Mouse (Mus musculus): ENCODE measurements around the gene Wdr76. TPM values are rescaled to one million over a fixed set of nuclear protein-coding genes. Genes with fewer than 3 reads are reported as not detected.

The Wdr76 gene
- polyA plus RNA-seq, 1 experiment from 2014 or later, result 10.5 TPM

GRCm38 (mm10) chr2:121583468-121584116 is 77.1 kb downstream of the Wdr76 start:
- no peak for ATAC-seq (ENCODE audit: insufficient read depth, low FRiP score, low TSS enrichment)
- WGBS, result 72% methylated on average over 13 of the region's 13 CpGs
- H3K4me3 ChIP-seq (ENCODE audit: low read depth, low read length), result no peak overlapping the region

GRCm38 (mm10) chr2:121584705-121585104 is 78.2 kb downstream of the Wdr76 start:
- DNase-seq (ENCODE audit: low spot score) (no peak), ATAC-seq (ENCODE audit: insufficient read depth, low FRiP score, low TSS enrichment) (no peak)
- WGBS, result 71% methylated on average over 5 of the region's 5 CpGs
- Histone ChIP-seq H3K9ac (ENCODE audit: low read length) (no peak overlapping the region), H3K4me3 (ENCODE audit: low read depth, low read length) (no peak overlapping the region), H3K9me3 (ENCODE audit: control insufficient read depth, low read length) (no peaks in the 10 kb centered on the region), H3K27me3 (ENCODE audit: control insufficient read depth, insufficient read depth, low read length) (no peaks in the 10 kb centered on the region), H3K4me2 (ENCODE audit: low read depth) (no peak overlapping the region), H3K4me1 (ENCODE audit: control insufficient read depth, insufficient read depth, low read length) (peaks cover 6% of the 10 kb centered on the region), H3K36me3 (ENCODE audit: control insufficient read depth, insufficient read depth, low read length) (no peaks in the 10 kb centered on the region), H3K27ac (ENCODE audit: low read depth, low read length) (no peak overlapping the region)

More at GRCm38 (mm10) chr2:121583468-121584116, 77.1 kb downstream of the Wdr76 start:
- Histone ChIP-seq H3K9me3 (ENCODE audit: control insufficient read depth, low read length) (no peaks in the 10 kb centered on the region), H3K36me3 (ENCODE audit: control insufficient read depth, insufficient read depth, low read length) (no peaks in the 10 kb centered on the region), H3K27ac (ENCODE audit: low read depth, low read length) (no peak overlapping the region), H3K9ac (ENCODE audit: low read length) (no peak overlapping the region), H3K4me2 (ENCODE audit: low read depth) (no peak overlapping the region), H3K4me1 (ENCODE audit: control insufficient read depth, insufficient read depth, low read length) (peaks cover 3% of the 10 kb centered on the region), H3K27me3 (ENCODE audit: control insufficient read depth, insufficient read depth, low read length) (no peaks in the 10 kb centered on the region)
- no peak for DNase-seq (ENCODE audit: low spot score)

GRCm38 (mm10) chr2:121587523-121588308 is 81.2 kb downstream of the Wdr76 start:
- 36% methylated on average over 12 of the region's 12 CpGs for WGBS
- DNase-seq (ENCODE audit: low spot score) (no peak), ATAC-seq (ENCODE audit: insufficient read depth, low FRiP score, low TSS enrichment) (no peak)
- H3K4me1 ChIP-seq (ENCODE audit: control insufficient read depth, insufficient read depth, low read length), result peaks cover 6% of the 10 kb centered on the region
- no peaks in the 10 kb centered on the region for H3K9me3 ChIP-seq (ENCODE audit: control insufficient read depth, low read length)
- no peaks in the 10 kb centered on the region for H3K27me3 ChIP-seq (ENCODE audit: control insufficient read depth, insufficient read depth, low read length)
- H3K4me3 ChIP-seq (ENCODE audit: low read depth, low read length), result no peak overlapping the region
- H3K36me3 ChIP-seq (ENCODE audit: control insufficient read depth, insufficient read depth, low read length), result no peaks in the 10 kb centered on the region
- H3K9ac ChIP-seq (ENCODE audit: low read length), result no peak overlapping the region
- no peak overlapping the region for H3K27ac ChIP-seq (ENCODE audit: low read depth, low read length)
- no peak overlapping the region for H3K4me2 ChIP-seq (ENCODE audit: low read depth)

- DNase-seq (ENCODE audit: low spot score) (no peak), ATAC-seq (ENCODE audit: insufficient read depth, low FRiP score, low TSS enrichment) (no peak)
- Histone ChIP-seq H3K36me3 (ENCODE audit: control insufficient read depth, insufficient read depth, low read length) (no peaks in the 10 kb centered on the region), H3K4me3 (ENCODE audit: low read depth, low read length) (no peak overlapping the region), H3K9ac (ENCODE audit: low read length) (no peak overlapping the region), H3K4me2 (ENCODE audit: low read depth) (no peak overlapping the region), H3K4me1 (ENCODE audit: control insufficient read depth, insufficient read depth, low read length) (peaks cover 6% of the 10 kb centered on the region), H3K9me3 (ENCODE audit: control insufficient read depth, low read length) (no peaks in the 10 kb centered on the region), H3K27ac (ENCODE audit: low read depth, low read length) (no peak overlapping the region), H3K27me3 (ENCODE audit: control insufficient read depth, insufficient read depth, low read length) (no peaks in the 10 kb centered on the region)
- 44% methylated on average over 4 of the region's 4 CpGs for WGBS
Observed at GRCm38 (mm10) chr2:121588309-121588694, 81.8 kb downstream of the Wdr76 start.

GRCm38 (mm10) chr2:121594131-121594530 is 87.6 kb downstream of the Wdr76 start:
- Histone ChIP-seq H3K9ac (ENCODE audit: low read length) (no peak overlapping the region), H3K27me3 (ENCODE audit: control insufficient read depth, insufficient read depth, low read length) (no peaks in the 10 kb centered on the region), H3K4me1 (ENCODE audit: control insufficient read depth, insufficient read depth, low read length) (no peaks in the 10 kb centered on the region; the same call in 1 of the 2 replicates), H3K36me3 (ENCODE audit: control insufficient read depth, insufficient read depth, low read length) (no peaks in the 10 kb centered on the region), H3K27ac (ENCODE audit: low read depth, low read length) (no peak overlapping the region), H3K4me3 (ENCODE audit: low read depth, low read length) (no peak overlapping the region), H3K4me2 (ENCODE audit: low read depth) (no peak overlapping the region), H3K9me3 (ENCODE audit: control insufficient read depth, low read length) (no peaks in the 10 kb centered on the region)
- no peak for ATAC-seq (ENCODE audit: insufficient read depth, low FRiP score, low TSS enrichment)
- WGBS, result 60% methylated on average over 3 of the region's 3 CpGs
- no peak for DNase-seq (ENCODE audit: low spot score)

Other genes starting within 250 kb of the Wdr76 start
- 143 and 151 TPM in 2 replicates for gene Trp53bp1, start 235.3 kb upstream of the Wdr76 start, polyA plus RNA-seq (2014; fragmentation: Nextera tagmentation; extraction: Ambion mirVana)
- gene Map1a, start 217.1 kb upstream of the Wdr76 start, polyA plus RNA-seq (2014; fragmentation: Nextera tagmentation; extraction: Ambion mirVana), result 17.5 and 19.2 TPM in 2 replicates
- 10.8 and 11.4 TPM in 2 replicates for gene Ppip5k1, start 151.3 kb upstream of the Wdr76 start, polyA plus RNA-seq (2014; fragmentation: Nextera tagmentation; extraction: Ambion mirVana)
- 8.2 and 9.8 TPM in 2 replicates for gene Ckmt1, start 149.0 kb upstream of the Wdr76 start, polyA plus RNA-seq (2014; fragmentation: Nextera tagmentation; extraction: Ambion mirVana)
- gene Strc, start 119.6 kb upstream of the Wdr76 start, polyA plus RNA-seq (2014; fragmentation: Nextera tagmentation; extraction: Ambion mirVana), result not detected in 2 replicates
- 527 and 585 TPM in 2 replicates for gene Pdia3, start 92.9 kb upstream of the Wdr76 start, polyA plus RNA-seq (2014; fragmentation: Nextera tagmentation; extraction: Ambion mirVana)
- 1.7 and 4.0 TPM in 2 replicates for gene Catsper2, start 92.9 kb upstream of the Wdr76 start, polyA plus RNA-seq (2014; fragmentation: Nextera tagmentation; extraction: Ambion mirVana)
- 2.7 and 3.1 TPM in 2 replicates for gene Ell3, start 62.4 kb upstream of the Wdr76 start, polyA plus RNA-seq (2014; fragmentation: Nextera tagmentation; extraction: Ambion mirVana)
- gene Serf2, start 57.5 kb upstream of the Wdr76 start, polyA plus RNA-seq (2014; fragmentation: Nextera tagmentation; extraction: Ambion mirVana), result 453 and 468 TPM in 2 replicates
- 105 and 116 TPM in 2 replicates for gene Hypk, start 53.4 kb upstream of the Wdr76 start, polyA plus RNA-seq (2014; fragmentation: Nextera tagmentation; extraction: Ambion mirVana)
- gene Serinc4, start 49.9 kb upstream of the Wdr76 start, polyA plus RNA-seq (2014; fragmentation: Nextera tagmentation; extraction: Ambion mirVana), result 0.23 and 0.72 TPM in 2 replicates
- 71.8 and 73.2 TPM in 2 replicates for gene Mfap1b, start 32.7 kb upstream of the Wdr76 start, polyA plus RNA-seq (2014; fragmentation: Nextera tagmentation; extraction: Ambion mirVana)
- 30.8 and 33.9 TPM in 2 replicates for gene Mfap1a, start 58 bp upstream of the Wdr76 start, polyA plus RNA-seq (2014; fragmentation: Nextera tagmentation; extraction: Ambion mirVana)